Mouse (Mus musculus): Measurements from ENCODE around the gene Zfp12. TPM values are rescaled to one million over a fixed set of nuclear protein-coding genes. Genes with fewer than 3 reads are reported as not detected.

Gene Zfp12
- polyA plus RNA-seq, 1 experiment = 32.3 TPM

DNA sequence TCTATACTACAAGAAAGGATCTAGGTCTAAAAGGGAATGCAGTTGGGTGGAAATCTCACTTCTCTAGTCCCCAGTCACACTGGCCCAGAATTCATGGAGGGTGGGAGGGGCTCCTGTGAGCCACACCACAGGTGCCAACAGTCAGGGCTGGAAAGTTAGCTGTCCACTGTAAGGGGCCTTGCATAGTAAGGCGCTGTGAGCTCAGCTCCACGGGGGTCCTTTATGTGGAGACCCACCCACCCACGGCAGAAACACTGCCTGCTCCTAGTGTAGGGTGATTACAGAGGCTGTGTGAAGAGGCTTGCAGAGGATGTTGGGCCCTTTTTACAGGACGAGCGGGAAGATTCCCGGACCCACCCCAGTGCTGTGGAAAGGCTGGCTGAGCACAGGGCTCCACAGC is 17.1 kb downstream of the Zfp12 start:
- no peak for DNase-seq (ENCODE audit: low read depth)
- TF ChIP-seq POLR2A (IDR thresholded peaks at IDR 0.05; ENCODE audit: borderline replicate concordance, extremely low read depth, insufficient read depth, insufficient read length, poor library complexity, severe bottlenecking) = no peak
- TF ChIP-seq CTCF (IDR thresholded peaks at IDR 0.05; ENCODE audit: borderline replicate concordance, extremely low read depth, insufficient read depth, insufficient read length) = no peak

DNA sequence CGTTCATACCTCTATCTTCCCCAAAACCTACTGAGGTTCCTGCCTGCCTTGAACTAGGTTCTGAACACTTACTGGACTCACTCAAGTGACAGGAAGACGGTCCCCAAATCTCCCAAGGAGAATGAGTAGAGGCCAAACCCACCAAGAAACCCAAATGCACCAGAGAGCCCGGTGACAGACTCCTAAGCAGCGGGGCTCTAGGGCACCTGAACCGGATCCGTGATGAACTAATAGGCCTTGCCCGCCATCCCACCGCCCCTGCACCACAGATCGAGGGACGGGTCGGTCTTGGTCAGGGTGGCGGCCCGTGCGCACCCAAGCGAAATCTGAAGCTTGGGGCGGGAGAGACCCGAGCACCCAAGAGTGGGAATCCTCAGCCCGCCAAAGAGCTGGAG is 17.8 kb downstream of the Zfp12 start:
- no peak for TF ChIP-seq CTCF (IDR thresholded peaks at IDR 0.05; ENCODE audit: borderline replicate concordance, extremely low read depth, insufficient read depth, insufficient read length)
- no peak for DNase-seq (ENCODE audit: low read depth)

DNA sequence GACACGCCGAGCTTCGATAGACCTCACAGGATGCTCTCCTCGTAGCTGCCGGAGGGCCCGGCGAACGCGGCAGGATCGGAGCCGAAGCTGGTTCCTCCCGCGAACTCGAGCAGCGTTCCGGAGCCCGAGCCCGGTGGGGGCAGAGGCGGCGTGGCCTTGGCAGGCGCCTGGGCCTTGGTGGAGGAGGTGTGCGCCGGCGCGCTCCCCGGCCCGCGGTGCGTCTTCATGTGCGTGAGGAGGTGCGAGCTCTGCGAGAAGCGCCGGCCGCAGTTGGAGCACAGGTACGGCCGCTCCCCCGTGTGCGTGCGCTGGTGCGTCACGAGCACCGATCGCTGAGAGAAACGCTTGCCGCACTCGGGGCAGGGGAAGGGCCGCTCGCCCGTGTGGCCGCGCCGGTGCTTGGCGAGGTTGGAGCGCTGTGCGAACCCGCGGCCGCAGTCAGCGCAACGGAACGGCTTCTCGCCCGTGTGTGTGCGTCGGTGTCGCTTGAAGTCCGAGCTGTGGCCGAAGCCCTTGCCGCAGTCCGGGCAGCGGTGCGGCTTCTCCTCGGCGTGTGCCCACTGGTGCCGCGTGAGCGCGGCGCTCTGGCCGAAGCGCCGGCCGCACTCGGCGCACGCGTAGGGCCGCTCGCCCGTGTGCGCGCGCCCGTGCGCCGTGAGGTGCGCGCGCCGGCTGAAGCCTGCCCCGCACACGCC is 18.4 kb downstream of the Zfp12 start:
- DNase-seq (ENCODE audit: low read depth) = peak; percentile 41
- TF ChIP-seq CTCF (IDR thresholded peaks at IDR 0.05; ENCODE audit: borderline replicate concordance, extremely low read depth, insufficient read depth, insufficient read length) (no peak), POLR2A (IDR thresholded peaks at IDR 0.05; ENCODE audit: borderline replicate concordance, extremely low read depth, insufficient read depth, insufficient read length, poor library complexity, severe bottlenecking) (no peak)

DNA sequence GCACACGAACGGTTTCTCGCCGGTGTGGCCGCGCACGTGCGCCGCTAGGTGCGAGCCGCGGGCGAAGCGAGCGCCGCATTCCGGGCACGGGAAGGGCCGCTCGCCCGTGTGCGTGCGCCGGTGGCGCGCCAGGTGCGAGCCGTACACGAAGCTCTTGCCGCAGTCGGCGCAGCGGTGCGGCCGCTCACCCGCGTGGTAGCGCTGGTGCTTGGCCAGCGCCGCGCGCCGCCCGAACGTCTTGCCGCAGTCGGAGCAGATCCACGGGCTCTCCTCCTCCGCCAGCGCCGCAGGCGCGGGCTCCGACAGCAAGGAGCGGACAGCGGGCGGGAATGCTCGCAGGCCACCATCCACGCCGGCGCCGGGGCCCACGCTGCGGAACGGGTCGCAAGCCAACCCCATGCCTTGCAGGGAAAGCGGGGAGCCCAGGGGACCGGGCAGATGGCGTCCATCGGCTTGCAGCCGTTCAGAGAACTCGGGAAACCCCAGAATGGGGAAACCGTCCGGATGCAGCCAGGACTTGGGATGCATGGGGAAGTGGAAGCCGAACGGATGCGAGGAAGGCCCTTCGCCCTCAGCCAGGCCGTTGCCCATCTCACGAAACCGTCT is 19.0 kb downstream of the Zfp12 start:
- peak; percentile 59 for DNase-seq (ENCODE audit: low read depth)
- TF ChIP-seq CTCF (IDR thresholded peaks at IDR 0.05; ENCODE audit: borderline replicate concordance, extremely low read depth, insufficient read depth, insufficient read length) = no peak
- no peak for TF ChIP-seq POLR2A (IDR thresholded peaks at IDR 0.05; ENCODE audit: borderline replicate concordance, extremely low read depth, insufficient read depth, insufficient read length, poor library complexity, severe bottlenecking)

DNA sequence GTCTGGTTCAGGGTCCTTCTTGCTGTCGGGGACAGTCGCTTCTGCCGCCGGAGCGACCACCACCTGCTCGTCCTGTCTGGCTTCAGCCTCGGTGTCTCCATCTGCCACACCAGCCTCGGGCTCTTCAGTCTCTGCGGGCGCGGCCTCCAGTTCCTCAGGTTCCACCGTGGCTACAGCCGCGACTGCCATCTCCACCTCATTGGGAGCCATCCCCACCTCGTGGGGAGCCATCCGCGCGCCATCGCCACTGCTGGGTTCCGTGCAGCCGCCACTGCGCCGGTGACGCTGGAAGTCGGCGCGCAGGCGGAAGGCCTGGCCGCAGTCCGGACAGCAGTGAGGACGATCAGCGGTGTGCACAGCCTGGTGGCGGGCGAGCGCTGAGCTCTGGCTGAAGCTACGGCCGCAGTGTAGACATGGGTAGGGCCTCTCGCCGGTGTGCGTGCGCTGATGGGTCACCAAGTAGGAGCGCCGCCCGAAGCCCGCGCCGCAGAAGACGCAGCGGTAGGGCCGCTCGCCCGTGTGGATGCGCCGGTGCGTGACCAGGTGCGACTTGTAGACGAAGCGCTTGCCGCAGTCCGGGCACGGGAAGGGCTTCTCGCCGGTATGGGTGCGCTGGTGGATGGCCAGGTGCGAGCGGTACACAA is 19.6 kb downstream of the Zfp12 start:
- peak; percentile 34 for DNase-seq (ENCODE audit: low read depth)
- TF ChIP-seq POLR2A (IDR thresholded peaks at IDR 0.05; ENCODE audit: borderline replicate concordance, extremely low read depth, insufficient read depth, insufficient read length, poor library complexity, severe bottlenecking) (no peak), CTCF (IDR thresholded peaks at IDR 0.05; ENCODE audit: borderline replicate concordance, extremely low read depth, insufficient read depth, insufficient read length) (no peak)

DNA sequence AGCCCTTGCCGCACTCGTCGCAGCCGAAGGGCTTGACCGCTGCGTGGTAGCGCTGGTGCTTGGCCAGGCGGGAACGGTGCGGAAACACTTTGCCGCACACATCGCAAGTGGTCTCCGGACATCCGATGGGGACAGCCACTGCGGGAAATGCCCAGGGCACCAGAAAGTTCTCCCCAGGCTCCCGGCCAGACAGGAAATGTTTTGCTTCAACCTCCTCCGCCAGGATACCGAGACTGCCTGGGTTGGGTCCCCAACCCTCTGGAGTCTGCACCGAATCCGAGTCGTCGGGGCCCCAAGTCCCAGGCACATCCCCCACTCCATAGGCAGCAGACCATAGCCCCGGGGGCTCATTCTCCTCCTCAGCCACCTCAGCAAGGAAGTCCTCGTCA is 20.2 kb downstream of the Zfp12 start:
- no peak for TF ChIP-seq CTCF (IDR thresholded peaks at IDR 0.05; ENCODE audit: borderline replicate concordance, extremely low read depth, insufficient read depth, insufficient read length)
- TF ChIP-seq POLR2A (IDR thresholded peaks at IDR 0.05; ENCODE audit: borderline replicate concordance, extremely low read depth, insufficient read depth, insufficient read length, poor library complexity, severe bottlenecking) = no peak
- no peak for DNase-seq (ENCODE audit: low read depth)

DNA sequence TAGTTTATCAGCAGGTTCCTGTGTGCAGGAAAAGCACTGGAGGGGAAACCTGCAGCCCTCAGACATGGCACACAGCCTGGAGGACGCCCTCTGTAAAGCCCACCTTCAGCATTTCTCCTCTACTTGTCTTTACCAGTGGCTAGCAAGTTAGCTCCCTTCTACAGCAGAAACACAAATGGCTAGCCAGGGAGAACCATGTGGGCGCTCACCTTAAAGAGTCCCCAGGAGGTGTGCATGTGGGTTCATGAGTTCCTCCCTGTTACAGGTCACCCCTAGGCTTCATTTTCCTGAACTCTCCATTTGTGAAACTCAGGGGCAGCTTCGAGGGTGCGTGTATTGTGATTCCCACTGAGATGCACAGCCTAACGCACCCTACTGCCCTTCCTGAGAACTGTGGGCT is 20.8 kb downstream of the Zfp12 start:
- no peak for DNase-seq (ENCODE audit: low read depth)
- TF ChIP-seq POLR2A (IDR thresholded peaks at IDR 0.05; ENCODE audit: borderline replicate concordance, extremely low read depth, insufficient read depth, insufficient read length, poor library complexity, severe bottlenecking) (no peak), CTCF (IDR thresholded peaks at IDR 0.05; ENCODE audit: borderline replicate concordance, extremely low read depth, insufficient read depth, insufficient read length) (no peak)

DNA sequence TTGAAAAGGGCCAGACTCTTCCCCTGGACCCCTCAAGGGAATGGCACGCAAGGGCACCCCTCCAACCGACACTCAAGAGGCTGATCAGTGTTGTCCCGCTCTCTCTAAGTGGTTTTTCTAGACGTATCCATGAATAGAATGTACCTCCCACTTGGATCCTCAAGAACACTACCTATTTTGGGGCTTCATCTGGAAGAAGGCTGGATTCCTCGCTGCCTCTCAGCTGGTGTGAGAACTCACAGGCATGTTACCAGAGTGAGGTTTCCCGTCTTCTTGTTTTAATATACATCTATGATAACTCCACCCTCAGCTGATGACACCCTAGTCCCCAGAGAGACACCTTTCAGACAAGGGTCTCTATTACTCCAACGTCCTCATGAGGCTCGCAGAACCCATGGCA is 26.7 kb downstream of the Zfp12 start:
- no peak for DNase-seq (ENCODE audit: low read depth)
- TF ChIP-seq CTCF (IDR thresholded peaks at IDR 0.05; ENCODE audit: borderline replicate concordance, extremely low read depth, insufficient read depth, insufficient read length) (no peak), POLR2A (IDR thresholded peaks at IDR 0.05; ENCODE audit: borderline replicate concordance, extremely low read depth, insufficient read depth, insufficient read length, poor library complexity, severe bottlenecking) (no peak)

DNA sequence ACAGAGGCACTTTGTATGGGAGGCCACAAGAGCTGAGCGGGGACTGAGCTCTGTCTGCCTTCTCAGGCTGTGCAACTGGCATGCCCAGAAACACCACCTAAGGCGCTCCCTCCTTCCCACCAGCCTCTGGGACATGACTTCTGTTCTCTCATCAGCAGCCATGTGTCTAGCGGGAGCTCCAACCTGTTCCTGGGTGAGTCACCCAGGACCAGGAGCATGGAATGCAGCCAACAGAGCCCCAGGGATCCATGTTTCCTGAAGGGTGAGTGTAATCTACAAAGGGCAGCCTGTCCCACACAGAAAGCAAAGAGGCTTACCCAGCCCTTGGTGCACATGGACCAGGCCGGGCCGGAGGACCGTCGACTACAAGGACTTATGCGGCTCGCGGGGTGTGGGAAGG is 29.7 kb downstream of the Zfp12 start:
- DNase-seq (ENCODE audit: low read depth) = no peak

DNA sequence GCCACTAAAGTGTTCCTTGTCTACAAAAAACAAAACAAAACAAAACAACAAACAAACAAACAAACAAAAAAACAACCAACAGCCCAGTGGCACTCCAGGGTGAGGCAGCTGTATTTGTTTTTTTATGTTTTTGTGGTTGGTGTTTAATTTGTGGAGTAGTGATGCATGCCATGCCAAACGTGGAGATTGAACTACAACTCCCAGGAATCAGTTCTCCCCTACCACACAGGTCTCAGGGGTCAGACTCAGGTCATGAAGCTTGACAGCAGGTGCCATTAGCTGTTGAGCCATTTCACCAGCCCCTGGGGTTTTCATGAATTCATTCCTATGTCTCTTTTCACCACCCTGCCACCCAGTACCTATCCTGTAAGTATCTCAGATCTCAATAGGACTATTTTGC is 30.4 kb downstream of the Zfp12 start:
- no peak for DNase-seq (ENCODE audit: low read depth)
- TF ChIP-seq CTCF (IDR thresholded peaks at IDR 0.05; ENCODE audit: borderline replicate concordance, extremely low read depth, insufficient read depth, insufficient read length) (no peak), POLR2A (IDR thresholded peaks at IDR 0.05; ENCODE audit: borderline replicate concordance, extremely low read depth, insufficient read depth, insufficient read length, poor library complexity, severe bottlenecking) (no peak)

More for the DNA sequence above, 29.7 kb downstream of the Zfp12 start:
- TF ChIP-seq CTCF (IDR thresholded peaks at IDR 0.05; ENCODE audit: borderline replicate concordance, extremely low read depth, insufficient read depth, insufficient read length) (no peak), POLR2A (IDR thresholded peaks at IDR 0.05; ENCODE audit: borderline replicate concordance, extremely low read depth, insufficient read depth, insufficient read length, poor library complexity, severe bottlenecking) (no peak)

DNA sequence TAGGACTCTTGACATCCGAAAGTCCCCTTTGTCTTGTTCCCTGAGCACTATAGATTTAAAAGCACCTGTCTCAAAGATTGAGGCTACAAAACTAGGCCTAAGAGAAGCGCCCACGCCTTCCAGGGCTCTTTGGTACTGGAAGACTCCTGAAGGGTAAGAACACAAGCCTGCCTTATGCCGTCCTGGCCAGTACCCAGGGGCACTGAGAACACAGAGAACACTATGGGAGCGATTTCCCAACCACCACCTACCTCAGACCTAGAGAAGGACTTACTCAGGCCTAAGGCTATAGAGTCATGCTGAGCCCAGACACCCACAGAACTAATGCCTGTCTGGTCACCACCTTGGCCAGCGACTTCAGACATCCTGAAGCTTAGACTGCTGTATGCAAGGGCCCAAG is 31.8 kb downstream of the Zfp12 start:
- no peak for DNase-seq (ENCODE audit: low read depth)
- TF ChIP-seq CTCF (IDR thresholded peaks at IDR 0.05; ENCODE audit: borderline replicate concordance, extremely low read depth, insufficient read depth, insufficient read length) (no peak), POLR2A (IDR thresholded peaks at IDR 0.05; ENCODE audit: borderline replicate concordance, extremely low read depth, insufficient read depth, insufficient read length, poor library complexity, severe bottlenecking) (no peak)

DNA sequence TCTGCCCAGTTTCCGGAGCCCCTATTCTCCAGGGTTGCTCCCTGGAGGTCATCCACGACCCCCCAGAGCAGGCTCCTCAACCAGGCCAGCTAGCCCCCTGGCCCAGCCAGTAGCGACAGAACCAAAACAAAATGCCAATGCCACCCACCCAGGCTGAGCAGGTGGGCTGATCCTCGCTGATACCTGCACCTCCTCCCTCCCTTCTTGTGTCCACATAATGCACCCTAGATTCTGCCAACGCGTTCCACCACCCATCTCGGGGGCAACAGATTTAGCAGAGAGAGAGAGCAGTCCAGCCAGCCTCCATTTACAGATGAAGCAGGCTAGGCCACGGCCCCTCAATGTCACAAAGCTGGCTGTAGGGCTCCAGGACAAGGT is 34.0 kb downstream of the Zfp12 start:
- DNase-seq (ENCODE audit: low read depth) = no peak
- TF ChIP-seq POLR2A (IDR thresholded peaks at IDR 0.05; ENCODE audit: borderline replicate concordance, extremely low read depth, insufficient read depth, insufficient read length, poor library complexity, severe bottlenecking) (no peak), CTCF (IDR thresholded peaks at IDR 0.05; ENCODE audit: borderline replicate concordance, extremely low read depth, insufficient read depth, insufficient read length) (no peak)

Measured in brain, embryonic 14.5 days (tissue).